Mouse (Mus musculus): ENCODE measurements around the gene Mto1. TPM values are rescaled to one million over a fixed set of nuclear protein-coding genes. Genes with fewer than 3 reads are reported as not detected.

Mto1 gene
- polyA plus RNA-seq, 1 experiment, result 23.4 TPM

DNA sequence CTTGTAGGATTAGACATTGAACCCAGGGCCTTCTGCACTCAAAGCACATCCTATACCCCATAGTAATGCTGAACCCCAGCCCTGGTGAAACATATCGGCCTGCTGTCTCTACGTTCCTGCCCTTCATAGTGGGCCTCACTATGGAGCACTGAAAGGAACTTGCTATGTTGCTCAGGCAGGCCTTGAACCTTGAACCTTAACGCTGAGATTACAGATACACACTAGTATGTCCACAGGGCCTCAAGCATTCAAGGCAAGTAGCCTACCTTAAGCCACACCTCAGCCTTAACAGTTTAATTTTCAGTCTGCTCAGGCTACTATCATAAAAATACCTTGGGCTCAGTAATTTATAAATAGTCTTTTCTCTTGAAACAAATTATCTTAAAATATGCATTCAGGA, 44.2 kb downstream of the Mto1 start:
- Histone ChIP-seq H3K27ac (ENCODE audit: insufficient read depth, low read depth, low read length) (no peak overlapping the region), H3K4me1 (ENCODE audit: control insufficient read depth, insufficient read depth, low read length) (no peaks in the 10 kb centered on the region; the same call in 1 of the 2 replicates), H3K27me3 (replicated peaks; ENCODE audit: control insufficient read depth, insufficient read depth, low read length) (no peaks in the 10 kb centered on the region), H3K36me3 (ENCODE audit: control insufficient read depth, insufficient read depth, low read length) (no peaks in the 10 kb centered on the region), H3K4me3 (ENCODE audit: insufficient read depth, low read depth, low read length) (no peak overlapping the region)
- no peak for TF ChIP-seq POLR2A (IDR thresholded peaks at IDR 0.05; ENCODE audit: low read depth, low read length)
- no peak for TF ChIP-seq CTCF (conservative IDR thresholded peaks at IDR 0.05; ENCODE audit: insufficient read depth, insufficient read length, low read depth, low read length)
- DNase-seq, result no peak
- WGBS, result 79% methylated on average over 3 of the region's 3 CpGs

GRCm38 (mm10) chr9:78493171-78493570, 45.2 kb downstream of the Mto1 start:
- no peaks in the 10 kb centered on the region for H3K36me3 ChIP-seq (ENCODE audit: control insufficient read depth, insufficient read depth, low read length)
- 80% methylated on average over 7 of the region's 7 CpGs for WGBS
- no peak overlapping the region for H3K27ac ChIP-seq (ENCODE audit: insufficient read depth, low read depth, low read length)
- no peaks in the 10 kb centered on the region; the same call in 1 of the 2 replicates for H3K4me1 ChIP-seq (ENCODE audit: control insufficient read depth, insufficient read depth, low read length)
- DNase-seq, result no peak
- H3K4me3 ChIP-seq (ENCODE audit: insufficient read depth, low read depth, low read length), result no peak overlapping the region
- no peak for TF ChIP-seq CTCF (conservative IDR thresholded peaks at IDR 0.05; ENCODE audit: insufficient read depth, insufficient read length, low read depth, low read length)
- TF ChIP-seq POLR2A (IDR thresholded peaks at IDR 0.05; ENCODE audit: low read depth, low read length), result no peak
- H3K27me3 ChIP-seq (replicated peaks; ENCODE audit: control insufficient read depth, insufficient read depth, low read length), result no peaks in the 10 kb centered on the region

DNA sequence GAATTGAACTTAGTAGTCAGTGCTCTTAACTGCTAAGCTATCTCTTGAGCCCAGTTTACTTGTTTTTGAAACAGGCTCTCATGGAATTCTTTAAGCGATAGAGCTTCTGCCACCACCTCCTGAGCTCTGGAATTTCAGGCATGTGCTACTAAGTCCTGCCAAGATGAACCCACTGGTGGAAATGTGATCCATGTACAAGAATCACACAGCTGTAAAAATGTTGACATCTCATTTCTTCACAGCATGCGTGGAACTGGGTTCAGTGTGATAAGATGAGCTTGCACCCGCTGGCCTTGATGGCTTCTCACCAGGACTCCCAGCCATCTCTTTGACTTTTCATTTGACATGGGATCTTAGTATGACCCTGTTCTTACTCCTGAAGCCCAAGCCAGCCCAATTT, 52.4 kb downstream of the Mto1 start:
- no peaks in the 10 kb centered on the region for H3K36me3 ChIP-seq (ENCODE audit: control insufficient read depth, insufficient read depth, low read length)
- TF ChIP-seq POLR2A (IDR thresholded peaks at IDR 0.05; ENCODE audit: low read depth, low read length) (no peak), CTCF (conservative IDR thresholded peaks at IDR 0.05; ENCODE audit: insufficient read depth, insufficient read length, low read depth, low read length) (no peak)
- H3K27ac ChIP-seq (ENCODE audit: insufficient read depth, low read depth, low read length), result no peak overlapping the region
- no peak for DNase-seq
- H3K27me3 ChIP-seq (replicated peaks; ENCODE audit: control insufficient read depth, insufficient read depth, low read length), result no peaks in the 10 kb centered on the region
- 40% methylated on average over 3 of the region's 3 CpGs for WGBS
- H3K4me1 ChIP-seq (ENCODE audit: control insufficient read depth, insufficient read depth, low read length), result peaks cover 15% of the 10 kb centered on the region; the same call in 1 of the 2 replicates
- H3K4me3 ChIP-seq (ENCODE audit: insufficient read depth, low read depth, low read length), result no peak overlapping the region

DNA sequence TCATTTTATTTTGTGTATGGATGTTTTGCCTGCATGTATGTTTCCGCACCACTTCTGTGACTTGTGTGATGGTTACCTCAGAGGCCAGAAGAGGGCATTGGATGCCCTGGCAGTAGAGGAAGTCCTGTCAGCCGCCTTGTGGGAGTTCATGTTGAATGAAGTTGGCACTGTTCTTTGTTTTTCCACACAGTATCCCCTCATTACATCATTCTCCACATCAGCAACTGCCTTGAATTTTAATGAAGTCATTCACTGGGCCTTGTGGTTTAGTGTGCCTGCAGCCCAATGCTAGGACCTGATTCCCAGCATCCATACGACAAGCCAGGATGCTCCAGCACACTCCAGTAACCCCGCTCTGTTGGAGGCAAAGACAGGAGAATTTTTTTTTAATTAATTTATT, 53.3 kb downstream of the Mto1 start:
- TF ChIP-seq CTCF (conservative IDR thresholded peaks at IDR 0.05; ENCODE audit: insufficient read depth, insufficient read length, low read depth, low read length) (0 out of 2 replicates have a peak, but pooled peaks have one; percentile 18), POLR2A (IDR thresholded peaks at IDR 0.05; ENCODE audit: low read depth, low read length) (no peak)
- H3K4me3 ChIP-seq (ENCODE audit: insufficient read depth, low read depth, low read length), result no peak overlapping the region
- no peak for DNase-seq
- 85% methylated on average over 4 of the region's 4 CpGs for WGBS
- no peak overlapping the region for H3K27ac ChIP-seq (ENCODE audit: insufficient read depth, low read depth, low read length)
- no peaks in the 10 kb centered on the region for H3K27me3 ChIP-seq (replicated peaks; ENCODE audit: control insufficient read depth, insufficient read depth, low read length)
- peaks cover 18% of the 10 kb centered on the region; the same call in 1 of the 2 replicates for H3K4me1 ChIP-seq (ENCODE audit: control insufficient read depth, insufficient read depth, low read length)
- no peaks in the 10 kb centered on the region for H3K36me3 ChIP-seq (ENCODE audit: control insufficient read depth, insufficient read depth, low read length)

GRCm38 (mm10) chr9:78503223-78504079, 55.4 kb downstream of the Mto1 start:
- no peaks in the 10 kb centered on the region for H3K27me3 ChIP-seq (replicated peaks; ENCODE audit: control insufficient read depth, insufficient read depth, low read length)
- H3K4me1 ChIP-seq (ENCODE audit: control insufficient read depth, insufficient read depth, low read length), result peaks cover 22% of the 10 kb centered on the region; the same call in 1 of the 2 replicates
- TF ChIP-seq CTCF (conservative IDR thresholded peaks at IDR 0.05; ENCODE audit: insufficient read depth, insufficient read length, low read depth, low read length) (no peak), POLR2A (IDR thresholded peaks at IDR 0.05; ENCODE audit: low read depth, low read length) (no peak)
- peak overlapping the region; percentile 16; the same call in 1 of the 2 replicates for H3K27ac ChIP-seq (ENCODE audit: insufficient read depth, low read depth, low read length)
- no peaks in the 10 kb centered on the region for H3K36me3 ChIP-seq (ENCODE audit: control insufficient read depth, insufficient read depth, low read length)
- WGBS, result 23% methylated on average over 6 of the region's 6 CpGs
- H3K4me3 ChIP-seq (ENCODE audit: insufficient read depth, low read depth, low read length), result peak overlapping the region; percentile 18; the same call in 1 of the 2 replicates
- DNase-seq, result peak; percentile 41

GRCm38 (mm10) chr9:78504133-78504532, 56.1 kb downstream of the Mto1 start:
- no peak for TF ChIP-seq CTCF (conservative IDR thresholded peaks at IDR 0.05; ENCODE audit: insufficient read depth, insufficient read length, low read depth, low read length)
- no peak for TF ChIP-seq POLR2A (IDR thresholded peaks at IDR 0.05; ENCODE audit: low read depth, low read length)
- Histone ChIP-seq H3K27me3 (replicated peaks; ENCODE audit: control insufficient read depth, insufficient read depth, low read length) (no peaks in the 10 kb centered on the region), H3K4me3 (ENCODE audit: insufficient read depth, low read depth, low read length) (no peak overlapping the region), H3K27ac (ENCODE audit: insufficient read depth, low read depth, low read length) (no peak overlapping the region), H3K4me1 (ENCODE audit: control insufficient read depth, insufficient read depth, low read length) (peaks cover 22% of the 10 kb centered on the region; the same call in 1 of the 2 replicates), H3K36me3 (ENCODE audit: control insufficient read depth, insufficient read depth, low read length) (no peaks in the 10 kb centered on the region)
- WGBS, result 74% methylated on average over 4 of the region's 4 CpGs
- DNase-seq, result no peak

- Histone ChIP-seq H3K4me3 (ENCODE audit: insufficient read depth, low read depth, low read length) (no peak overlapping the region), H3K36me3 (ENCODE audit: control insufficient read depth, insufficient read depth, low read length) (no peaks in the 10 kb centered on the region), H3K27ac (ENCODE audit: insufficient read depth, low read depth, low read length) (no peak overlapping the region), H3K4me1 (ENCODE audit: control insufficient read depth, insufficient read depth, low read length) (peaks cover 22% of the 10 kb centered on the region; the same call in 1 of the 2 replicates), H3K27me3 (replicated peaks; ENCODE audit: control insufficient read depth, insufficient read depth, low read length) (no peaks in the 10 kb centered on the region)
- TF ChIP-seq POLR2A (IDR thresholded peaks at IDR 0.05; ENCODE audit: low read depth, low read length) (no peak), CTCF (conservative IDR thresholded peaks at IDR 0.05; ENCODE audit: insufficient read depth, insufficient read length, low read depth, low read length) (no peak)
- DNase-seq, result no peak
- 63% methylated on average over 3 of the region's 3 CpGs for WGBS
Measured at GRCm38 (mm10) chr9:78504679-78505078, 56.7 kb downstream of the Mto1 start.
